In genomic region chr17:71976661-71977060, GRCm38 (mm10) we compare ENCODE assay signal across 28 mouse cellular contexts.
"Had no signal": no experiment of that assay in that cellular context is flagged by ENCODE, and none has a peak within 500 bp of the region (broad histone marks: within the 10 kb centered on the region; RNA-seq: fewer than 3 reads in every experiment).

No protein-coding gene starts in this region.

- H3K27ac ChIP-seq: gastrocnemius, adult 2 months; heart, embryonic 10.5 days; hindbrain, embryonic 10.5 days; hindbrain, embryonic 12.5 days; hindbrain, embryonic 14.5 days; intestine, embryonic 15.5 days; layer of hippocampus, adult 2 months; left cerebral cortex, adult 2 months; limb, embryonic 10.5 days; limb, embryonic 12.5 days; liver, embryonic 13.5 days; liver, embryonic 15.5 days had no signal

- H3K36me3 ChIP-seq: heart, embryonic 10.5 days; heart, embryonic 12.5 days; hindbrain, embryonic 10.5 days; hindbrain, embryonic 12.5 days; intestine, embryonic 15.5 days; limb, embryonic 10.5 days; limb, embryonic 12.5 days; liver, embryonic 13.5 days; liver, embryonic 15.5 days had no signal

- H3K4me1 ChIP-seq: intestine, embryonic 15.5 days; liver, embryonic 13.5 days; liver, embryonic 15.5 days had no signal

- H3K27me3 ChIP-seq: heart, embryonic 12.5 days; hindbrain, embryonic 12.5 days; intestine, embryonic 15.5 days; limb, embryonic 12.5 days; liver, embryonic 13.5 days; liver, embryonic 15.5 days had no signal

- H3K9me3 ChIP-seq: heart, embryonic 10.5 days; heart, embryonic 12.5 days; hindbrain, embryonic 10.5 days; hindbrain, embryonic 12.5 days; intestine, embryonic 15.5 days; limb, embryonic 10.5 days; limb, embryonic 12.5 days; liver, embryonic 13.5 days; liver, embryonic 15.5 days had no signal

- H3K4me3 ChIP-seq: gastrocnemius, adult 2 months; heart, embryonic 10.5 days; heart, embryonic 12.5 days; hindbrain, embryonic 10.5 days; hindbrain, embryonic 12.5 days; intestine, embryonic 15.5 days; layer of hippocampus, adult 2 months; left cerebral cortex, adult 2 months; limb, embryonic 10.5 days; limb, embryonic 12.5 days; liver, embryonic 13.5 days; liver, embryonic 15.5 days had no signal

- ATAC-seq: hindbrain, embryonic 16.5 days; inflammation-experienced regulatory T-cells, adult 6 months; intestine, embryonic 15.5 days; intestine, postnatal 0 days had no signal

- H3K4me2 ChIP-seq: heart, embryonic 12.5 days; hindbrain, embryonic 12.5 days; hindbrain, embryonic 14.5 days; intestine, embryonic 15.5 days; limb, embryonic 12.5 days; liver, embryonic 11.5 days; liver, embryonic 13.5 days; liver, embryonic 15.5 days had no signal

- DNase-seq: gastrocnemius, adult 2 months; gastrocnemius, postnatal 10 days; gastrocnemius, postnatal 36 days; heart, adult 18-20 months; heart, postnatal 10 days; heart, postnatal 4 days; kidney, adult 18-20 months; kidney, adult 8-10 months; kidney, postnatal 10 days; kidney, postnatal 25 days; kidney, postnatal 4 days; liver; liver, embryonic 13.5 days had no signal

- H3K9ac ChIP-seq: heart, embryonic 12.5 days; hindbrain, embryonic 12.5 days; hindbrain, embryonic 14.5 days; intestine, embryonic 15.5 days; limb, embryonic 12.5 days; liver, embryonic 13.5 days; liver, embryonic 15.5 days had no signal
